Mouse (Mus musculus): ENCODE measurements around the gene Zfp821. TPM values are rescaled to one million over a fixed set of nuclear protein-coding genes. Genes with fewer than 3 reads are reported as not detected.

Gene Zfp821
- total and polyA plus RNA-seq, 3 experiments, result 3.4 to 5.2 (median 5.1) TPM

GRCm38 (mm10) chr8:109706874-109707237, 1.5 kb downstream of the Zfp821 start:
- Histone ChIP-seq H3K27ac (ENCODE audit: insufficient read depth, low read depth) (no peak overlapping the region), H3K4me3 (replicated peaks in 1 of 3; ENCODE audit: low read depth in 2 of 3, low read length in 2 of 3, poor library complexity in 1 of 3) (no peak overlapping the region), H3K4me2 (ENCODE audit: insufficient read depth, low read depth, poor library complexity, severe bottlenecking) (peak overlapping the region; percentile 44), H3K36me3 (replicated peaks in 1 of 2; ENCODE audit: control insufficient read depth in 1 of 2, insufficient read depth in 1 of 2, low read length in 1 of 2) (peaks cover 0 to 32% of the 10 kb centered on the region in 2 experiments), H3K79me2 (replicated peaks; ENCODE audit: control insufficient read depth, extremely low read depth, insufficient read depth, poor library complexity, severe bottlenecking) (no peaks in the 10 kb centered on the region), H3K4me1 (ENCODE audit: control insufficient read depth in 1 of 2, insufficient read depth in 2 of 2) (peaks cover 0 to 20% of the 10 kb centered on the region in 2 experiments; a peak in 2 of 4 replicates), H3K9ac (ENCODE audit: insufficient read depth, low read depth) (no peak overlapping the region), H3K9me3 (replicated peaks; ENCODE audit: low read length) (no peaks in the 10 kb centered on the region), H3K27me3 (replicated peaks) (peaks cover 19% of the 10 kb centered on the region)
- dilution Hi-C loops (cut with MboI; ENCODE audit: extremely low pct_ligation_motif_present, extremely low pct_unique_long_range_greater_than_20kb, low sequenced_read_pairs), result no loop called here
- in situ Hi-C loops (cut with MboI; ENCODE audit: low pct_ligation_motif_present, low pct_unique_long_range_greater_than_20kb, low sequenced_read_pairs), result no loop called here
- TF ChIP-seq TCF12 (IDR thresholded peaks at IDR 0.05; ENCODE audit: low read depth, low read length), result peak; percentile 39; the same call in 1 of the 2 replicates
- peak; percentile 51; the same call in 1 of the 2 replicates for TF ChIP-seq MAX (IDR thresholded peaks at IDR 0.05; ENCODE audit: low read length)
- TF ChIP-seq MXI1 (IDR thresholded peaks at IDR 0.05; ENCODE audit: low read depth, low read length), result no peak
- peak; percentile 83 to 93 for TF ChIP-seq CTCF (conservative IDR thresholded peaks at IDR 0.05 in 1 of 2, IDR thresholded peaks at IDR 0.05 in 1 of 2; ENCODE audit: low read depth in 2 of 2, low read length in 2 of 2)
- no peak for TF ChIP-seq MAFK (IDR thresholded peaks at IDR 0.05; ENCODE audit: insufficient replicate concordance, low read length)
- TF ChIP-seq PAX5 (IDR thresholded peaks at IDR 0.05; ENCODE audit: low read length), result no peak
- TF ChIP-seq MAZ (IDR thresholded peaks at IDR 0.05; ENCODE audit: low read depth, low read length), result no peak
- no peak for TF ChIP-seq JUN (IDR thresholded peaks at IDR 0.05; ENCODE audit: insufficient read depth, low read depth, low read length)
- TF ChIP-seq ZMIZ1 (IDR thresholded peaks at IDR 0.05; ENCODE audit: low read depth, low read length), result no peak
- no peak for TF ChIP-seq BHLHE40 (IDR thresholded peaks at IDR 0.05; ENCODE audit: low read depth, low read length)
- TF ChIP-seq RAD21 (IDR thresholded peaks at IDR 0.05; ENCODE audit: low read depth, low read length), result peak; percentile 54
- TF ChIP-seq MEF2A (IDR thresholded peaks at IDR 0.05; ENCODE audit: borderline replicate concordance, low read depth, low read length), result 0 out of 2 replicates have a peak, but pooled peaks have one; percentile 24
- peak; percentile 63 for TF ChIP-seq SIN3A (IDR thresholded peaks at IDR 0.05; ENCODE audit: low read length)
- TF ChIP-seq HCFC1 (IDR thresholded peaks at IDR 0.05; ENCODE audit: low read depth, low read length), result no peak
- peak; percentile 64 for TF ChIP-seq SMC3 (IDR thresholded peaks at IDR 0.05; ENCODE audit: low read depth, low read length)
- TF ChIP-seq IRF4 (IDR thresholded peaks at IDR 0.05; ENCODE audit: low read depth, low read length), result peak; percentile 55; the same call in 1 of the 2 replicates
- TF ChIP-seq JUND (conservative IDR thresholded peaks at IDR 0.05; ENCODE audit: low read depth, low read length), result no peak
- no peak for TF ChIP-seq ZC3H11A (IDR thresholded peaks at IDR 0.05; ENCODE audit: low read depth, low read length)
- no peak for TF ChIP-seq ZKSCAN1 (IDR thresholded peaks at IDR 0.05; ENCODE audit: borderline replicate concordance, low read depth, low read length)
- DNase-seq (ENCODE audit: extremely low read depth), result peak; percentile 82

GRCm38 (mm10) chr8:109707921-109708320, 2.6 kb downstream of the Zfp821 start:
- Histone ChIP-seq H3K4me1 (ENCODE audit: control insufficient read depth in 1 of 2, insufficient read depth in 2 of 2) (peaks cover 0 to 20% of the 10 kb centered on the region in 2 experiments; a peak in 2 of 4 replicates), H3K9ac (ENCODE audit: insufficient read depth, low read depth) (no peak overlapping the region), H3K27me3 (replicated peaks) (peaks cover 14% of the 10 kb centered on the region), H3K4me2 (ENCODE audit: insufficient read depth, low read depth, poor library complexity, severe bottlenecking) (no peak overlapping the region), H3K27ac (ENCODE audit: insufficient read depth, low read depth) (no peak overlapping the region), H3K36me3 (replicated peaks in 1 of 2; ENCODE audit: control insufficient read depth in 1 of 2, insufficient read depth in 1 of 2, low read length in 1 of 2) (peaks cover 2 to 39% of the 10 kb centered on the region in 2 experiments), H3K79me2 (replicated peaks; ENCODE audit: control insufficient read depth, extremely low read depth, insufficient read depth, poor library complexity, severe bottlenecking) (no peaks in the 10 kb centered on the region), H3K9me3 (replicated peaks; ENCODE audit: low read length) (no peaks in the 10 kb centered on the region), H3K4me3 (replicated peaks in 1 of 3; ENCODE audit: low read depth in 2 of 3, low read length in 2 of 3, poor library complexity in 1 of 3) (no peak overlapping the region)
- TF ChIP-seq KAT2A (IDR thresholded peaks at IDR 0.05; ENCODE audit: insufficient replicate concordance, low read length), result no peak
- no peak for TF ChIP-seq CHD2 (IDR thresholded peaks at IDR 0.05; ENCODE audit: low read length)
- TF ChIP-seq MEF2A (IDR thresholded peaks at IDR 0.05; ENCODE audit: borderline replicate concordance, low read depth, low read length), result no peak
- TF ChIP-seq IRF4 (IDR thresholded peaks at IDR 0.05; ENCODE audit: low read depth, low read length), result no peak
- no peak for TF ChIP-seq RCOR1 (conservative IDR thresholded peaks at IDR 0.05; ENCODE audit: low read depth, low read length)
- TF ChIP-seq MYC (IDR thresholded peaks at IDR 0.05; ENCODE audit: low read depth, low read length), result no peak
- TF ChIP-seq E2F4 (IDR thresholded peaks at IDR 0.05; ENCODE audit: insufficient replicate concordance, low read depth, low read length), result no peak
- TF ChIP-seq ETS1 (conservative IDR thresholded peaks at IDR 0.05; ENCODE audit: low read depth, low read length), result no peak
- no peak for TF ChIP-seq MAX (IDR thresholded peaks at IDR 0.05; ENCODE audit: low read length)
- TF ChIP-seq ZKSCAN1 (IDR thresholded peaks at IDR 0.05; ENCODE audit: borderline replicate concordance, low read depth, low read length), result no peak
- TF ChIP-seq ZC3H11A (IDR thresholded peaks at IDR 0.05; ENCODE audit: low read depth, low read length), result no peak
- TF ChIP-seq JUN (IDR thresholded peaks at IDR 0.05; ENCODE audit: insufficient read depth, low read depth, low read length), result no peak
- TF ChIP-seq BHLHE40 (IDR thresholded peaks at IDR 0.05; ENCODE audit: low read depth, low read length), result no peak
- no peak for TF ChIP-seq ZNF384 (IDR thresholded peaks at IDR 0.05; ENCODE audit: low read depth, low read length)
- no peak for TF ChIP-seq MXI1 (IDR thresholded peaks at IDR 0.05; ENCODE audit: low read depth, low read length)
- DNase-seq (ENCODE audit: extremely low read depth), result no peak
- dilution Hi-C loops (cut with MboI; ENCODE audit: extremely low pct_ligation_motif_present, extremely low pct_unique_long_range_greater_than_20kb, low sequenced_read_pairs) (no loop called here), in situ Hi-C loops (cut with MboI; ENCODE audit: low pct_ligation_motif_present, low pct_unique_long_range_greater_than_20kb, low sequenced_read_pairs) (no loop called here)

Data from CH12.LX (cell line).